Mouse (Mus musculus): ENCODE measurements at regions not wholly inside any gene's neighbourhood (a gene's known extent, or its start where the extent isn't known, plus 50 kb on each side); places are given as distances from the start of the nearest gene placed in this dataset.

DNA sequence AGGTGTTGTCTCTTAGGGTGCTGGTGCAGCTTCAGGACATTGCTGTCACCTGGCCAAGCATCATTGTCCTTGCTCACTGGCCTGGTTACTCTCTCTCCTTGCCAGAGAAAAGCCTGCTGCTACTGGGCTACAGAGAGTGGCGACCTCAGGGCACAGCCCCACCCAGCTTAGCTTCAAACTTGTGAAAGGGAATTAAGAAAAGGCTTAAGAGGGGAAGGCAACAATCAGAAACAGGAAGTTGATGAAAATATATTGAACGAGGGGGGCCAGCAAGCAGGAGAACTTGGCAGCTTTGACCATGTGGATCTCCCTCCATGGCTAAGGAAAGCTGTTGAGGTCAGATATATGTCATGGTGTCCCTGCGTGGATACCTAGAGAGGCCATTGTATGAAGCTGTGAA lies 151.1 kb downstream of the Cd24a start:
- Histone ChIP-seq H3K36me3 (ENCODE audit: insufficient read depth, low read length) (no peaks in the 10 kb centered on the region), H3K27me3 (ENCODE audit: insufficient read depth, low read length) (peaks cover 12% of the 10 kb centered on the region), H3K4me3 (replicated peaks; ENCODE audit: low read length) (no peak overlapping the region), H3K4me1 (replicated peaks; ENCODE audit: low read depth, low read length) (0 out of 2 replicates have a peak, but pooled peaks cover under 1% of the 10 kb centered on the region), H3K9me3 (ENCODE audit: low read length) (peaks cover 14% of the 10 kb centered on the region)
- no peak for TF ChIP-seq NANOG (IDR thresholded peaks at IDR 0.05; ENCODE audit: borderline replicate concordance, low read length)
- TF ChIP-seq CTCF (conservative IDR thresholded peaks at IDR 0.05; ENCODE audit: low read length), result no peak
- TF ChIP-seq POU5F1 (IDR thresholded peaks at IDR 0.05; ENCODE audit: borderline replicate concordance, low read length), result no peak

GRCm38 (mm10) chr10:43733618-43734415 lies 155.7 kb downstream of the Cd24a start:
- TF ChIP-seq POU5F1 (IDR thresholded peaks at IDR 0.05; ENCODE audit: borderline replicate concordance, low read length) (no peak), NANOG (IDR thresholded peaks at IDR 0.05; ENCODE audit: borderline replicate concordance, low read length) (no peak), CTCF (conservative IDR thresholded peaks at IDR 0.05; ENCODE audit: low read length) (no peak)
- Histone ChIP-seq H3K4me3 (replicated peaks; ENCODE audit: low read length) (no peak overlapping the region), H3K4me1 (replicated peaks; ENCODE audit: low read depth, low read length) (no peaks in the 10 kb centered on the region), H3K9me3 (ENCODE audit: low read length) (peaks cover 21% of the 10 kb centered on the region), H3K27me3 (ENCODE audit: insufficient read depth, low read length) (no peaks in the 10 kb centered on the region), H3K36me3 (ENCODE audit: insufficient read depth, low read length) (no peaks in the 10 kb centered on the region)

DNA sequence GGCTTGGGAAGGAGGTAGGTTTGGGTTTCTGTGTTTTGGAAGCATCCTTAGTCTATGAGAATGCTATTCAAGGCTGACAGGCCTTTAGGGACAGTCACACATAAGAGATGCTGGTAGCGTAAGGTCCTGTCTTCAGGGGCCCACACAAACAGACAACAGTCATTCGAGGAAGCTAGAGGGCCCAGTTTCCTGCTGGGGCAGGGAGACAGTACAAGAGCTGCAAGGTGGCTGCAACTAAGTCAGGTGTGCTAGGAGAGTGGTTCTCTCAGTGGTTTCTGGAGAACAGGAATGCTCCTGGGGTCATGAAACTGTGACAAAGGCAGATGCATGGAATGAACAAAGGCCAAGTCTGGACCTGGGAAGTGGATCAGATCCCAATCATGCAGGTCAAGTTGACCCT lies 161.1 kb downstream of the Cd24a start:
- H3K4me3 ChIP-seq (replicated peaks; ENCODE audit: low read length), result no peak overlapping the region
- H3K9me3 ChIP-seq (ENCODE audit: low read length), result peaks cover 7% of the 10 kb centered on the region
- TF ChIP-seq CTCF (conservative IDR thresholded peaks at IDR 0.05; ENCODE audit: low read length) (no peak), POU5F1 (IDR thresholded peaks at IDR 0.05; ENCODE audit: borderline replicate concordance, low read length) (no peak), NANOG (IDR thresholded peaks at IDR 0.05; ENCODE audit: borderline replicate concordance, low read length) (no peak)
- no peaks in the 10 kb centered on the region for H3K36me3 ChIP-seq (ENCODE audit: insufficient read depth, low read length)
- peaks cover 21% of the 10 kb centered on the region for H3K27me3 ChIP-seq (ENCODE audit: insufficient read depth, low read length)
- peaks cover 30% of the 10 kb centered on the region for H3K4me1 ChIP-seq (replicated peaks; ENCODE audit: low read depth, low read length)

- H3K4me3 ChIP-seq (replicated peaks; ENCODE audit: low read length), result no peak overlapping the region
Measured at GRCm38 (mm10) chr10:43739718-43740117, 161.6 kb downstream of the Cd24a start.

DNA sequence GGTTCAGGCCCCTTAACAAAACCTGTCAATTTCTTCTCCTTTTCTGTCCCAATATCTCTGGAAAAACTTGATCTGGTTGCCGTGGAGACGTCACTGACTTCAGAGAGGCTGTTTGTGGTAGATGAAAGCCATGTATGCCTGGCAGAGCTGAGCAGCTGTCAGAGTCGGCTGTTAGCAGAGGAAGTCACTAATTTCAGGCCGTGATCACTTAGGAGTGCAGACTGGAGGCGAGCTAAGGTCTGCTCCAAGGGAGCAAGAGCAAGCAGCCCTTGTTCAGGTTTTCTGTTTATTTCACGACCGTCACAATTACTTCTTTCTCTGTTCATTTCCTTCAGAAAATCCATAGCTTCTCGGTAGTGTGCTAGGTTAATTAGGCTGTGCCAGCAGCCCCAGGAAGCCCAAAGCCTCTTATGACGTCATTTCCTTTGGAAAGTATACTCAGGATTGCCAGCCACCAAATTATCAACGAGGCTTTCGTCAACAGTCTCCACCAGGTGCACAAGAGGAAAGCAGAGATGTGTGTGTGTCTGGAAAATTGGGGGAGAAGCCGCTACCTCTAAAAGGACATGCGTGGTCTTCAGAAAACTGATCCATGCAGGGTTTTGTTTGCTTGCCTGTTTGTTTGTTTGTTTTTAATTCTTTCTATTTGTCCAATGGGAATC lies 161.2 kb downstream of the Qrsl1 start:
- TF ChIP-seq NANOG (IDR thresholded peaks at IDR 0.05; ENCODE audit: borderline replicate concordance, low read length) (no peak), CTCF (conservative IDR thresholded peaks at IDR 0.05; ENCODE audit: low read length) (no peak)
- Histone ChIP-seq H3K4me3 (replicated peaks; ENCODE audit: low read length) (no peak overlapping the region), H3K4me1 (replicated peaks; ENCODE audit: low read depth, low read length) (peaks cover 31% of the 10 kb centered on the region)

More at GRCm38 (mm10) chr10:43739718-43740117, 161.6 kb downstream of the Cd24a start:
- no peaks in the 10 kb centered on the region for H3K36me3 ChIP-seq (ENCODE audit: insufficient read depth, low read length)
- H3K27me3 ChIP-seq (ENCODE audit: insufficient read depth, low read length), result peaks cover 24% of the 10 kb centered on the region
- H3K9me3 ChIP-seq (ENCODE audit: low read length), result peaks cover 7% of the 10 kb centered on the region
- peaks cover 31% of the 10 kb centered on the region for H3K4me1 ChIP-seq (replicated peaks; ENCODE audit: low read depth, low read length)
- TF ChIP-seq CTCF (conservative IDR thresholded peaks at IDR 0.05; ENCODE audit: low read length), result no peak
- no peak for TF ChIP-seq POU5F1 (IDR thresholded peaks at IDR 0.05; ENCODE audit: borderline replicate concordance, low read length)
- TF ChIP-seq NANOG (IDR thresholded peaks at IDR 0.05; ENCODE audit: borderline replicate concordance, low read length), result no peak

GRCm38 (mm10) chr10:43741361-43742084 lies 160.0 kb downstream of the Qrsl1 start:
- peaks cover 30% of the 10 kb centered on the region for H3K27me3 ChIP-seq (ENCODE audit: insufficient read depth, low read length)
- peaks cover 31% of the 10 kb centered on the region for H3K4me1 ChIP-seq (replicated peaks; ENCODE audit: low read depth, low read length)
- no peak for TF ChIP-seq NANOG (IDR thresholded peaks at IDR 0.05; ENCODE audit: borderline replicate concordance, low read length)
- TF ChIP-seq CTCF (conservative IDR thresholded peaks at IDR 0.05; ENCODE audit: low read length), result no peak
- TF ChIP-seq POU5F1 (IDR thresholded peaks at IDR 0.05; ENCODE audit: borderline replicate concordance, low read length), result no peak
- H3K36me3 ChIP-seq (ENCODE audit: insufficient read depth, low read length), result no peaks in the 10 kb centered on the region
- H3K9me3 ChIP-seq (ENCODE audit: low read length), result no peaks in the 10 kb centered on the region
- H3K4me3 ChIP-seq (replicated peaks; ENCODE audit: low read length), result no peak overlapping the region

More for the DNA sequence above, 161.2 kb downstream of the Qrsl1 start:
- H3K9me3 ChIP-seq (ENCODE audit: low read length), result peaks cover 4% of the 10 kb centered on the region
- peaks cover 30% of the 10 kb centered on the region for H3K27me3 ChIP-seq (ENCODE audit: insufficient read depth, low read length)
- H3K36me3 ChIP-seq (ENCODE audit: insufficient read depth, low read length), result no peaks in the 10 kb centered on the region

DNA sequence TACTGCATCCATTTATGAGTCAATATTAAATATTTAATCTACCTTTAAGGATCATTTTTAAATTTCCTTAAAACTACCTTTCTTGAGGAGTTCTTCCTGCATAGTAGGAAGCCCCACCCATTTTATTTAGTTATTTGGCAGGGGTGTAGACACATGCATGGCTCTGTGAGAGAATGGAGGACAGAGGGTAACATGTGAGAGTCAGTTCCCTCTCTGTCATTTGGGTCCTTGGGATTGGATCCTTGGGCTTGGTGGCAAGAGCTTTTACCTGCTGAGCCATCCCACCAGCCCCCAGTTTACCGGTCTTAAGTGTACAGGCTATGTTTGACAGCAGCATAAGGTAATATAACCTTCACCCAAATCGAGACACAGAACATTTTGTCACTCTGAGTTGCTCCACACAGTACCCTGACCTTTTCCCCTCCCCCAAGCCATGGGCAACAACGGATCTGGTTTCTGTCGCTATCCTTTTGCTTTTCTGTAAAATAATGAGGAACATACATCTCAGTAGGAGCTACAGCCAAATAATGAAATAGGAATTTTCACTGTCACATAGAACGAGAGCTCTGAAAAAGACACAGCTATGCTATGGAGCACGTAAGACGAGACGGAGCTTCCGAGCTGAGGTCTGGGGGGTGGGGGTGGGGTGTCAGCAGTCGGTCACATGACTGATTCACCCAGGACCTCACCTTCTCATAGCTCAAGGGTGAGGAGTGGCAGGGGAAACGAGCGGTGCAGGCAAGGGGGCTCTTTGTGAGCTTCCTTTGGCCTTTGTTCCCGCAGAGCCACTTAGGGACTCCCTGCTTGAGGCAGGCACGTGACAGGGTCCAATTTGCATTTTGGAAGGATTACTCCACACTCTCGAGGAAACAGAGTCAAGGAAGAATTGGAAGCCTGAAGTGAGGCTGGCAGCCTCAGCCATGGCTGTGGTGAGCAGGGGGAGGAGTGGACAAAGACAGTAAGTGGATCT lies 159.2 kb downstream of the Qrsl1 start:
- Histone ChIP-seq H3K9me3 (ENCODE audit: low read length) (peaks cover 4% of the 10 kb centered on the region), H3K4me3 (replicated peaks; ENCODE audit: low read length) (no peak overlapping the region), H3K4me1 (replicated peaks; ENCODE audit: low read depth, low read length) (peaks cover 31% of the 10 kb centered on the region), H3K36me3 (ENCODE audit: insufficient read depth, low read length) (no peaks in the 10 kb centered on the region), H3K27me3 (ENCODE audit: insufficient read depth, low read length) (peaks cover 31% of the 10 kb centered on the region)
- no peak for TF ChIP-seq CTCF (conservative IDR thresholded peaks at IDR 0.05; ENCODE audit: low read length)
- TF ChIP-seq NANOG (IDR thresholded peaks at IDR 0.05; ENCODE audit: borderline replicate concordance, low read length), result no peak
- TF ChIP-seq POU5F1 (IDR thresholded peaks at IDR 0.05; ENCODE audit: borderline replicate concordance, low read length), result no peak

All from E14TG2a.4 (cell line).